Mouse (Mus musculus) thymus, postnatal 25 days (tissue): Measurements from ENCODE around the gene Tsr2.

ENCODE experiments used
- DNase-seq: peaks from one replicate; pipeline ENCODE4 v3.0.0; 2022

Tsr2 gene

GRCm38 (mm10) chrX:151096171-151097058, at the start of gene Tsr2:
Gene Tsr2, minus strand, starts transcription at chrX:151096543.
- DNase-seq, result peak; percentile 69

GRCm38 (mm10) chrX:151132785-151133184, 36.4 kb upstream of the Tsr2 start:
- no peak for DNase-seq

- DNase-seq, result no peak
Measured at GRCm38 (mm10) chrX:151130493-151130892, 34.1 kb upstream of the Tsr2 start.

GRCm38 (mm10) chrX:151123933-151124332, 27.6 kb upstream of the Tsr2 start:
- no peak for DNase-seq

- DNase-seq, result no peak
Measured at GRCm38 (mm10) chrX:151117432-151117831, 21.1 kb upstream of the Tsr2 start.

- DNase-seq, result peak; percentile 18
Measured at GRCm38 (mm10) chrX:151116795-151117194, 20.5 kb upstream of the Tsr2 start.

GRCm38 (mm10) chrX:151107301-151108067, 11.1 kb upstream of the Tsr2 start:
- DNase-seq, result no peak

- no peak for DNase-seq
Measured at GRCm38 (mm10) chrX:151087418-151087817, 8.9 kb downstream of the Tsr2 start.

GRCm38 (mm10) chrX:151085599-151085998, 10.7 kb downstream of the Tsr2 start:
- DNase-seq, result no peak

- no peak for DNase-seq
Measured at GRCm38 (mm10) chrX:151076941-151077485, 19.3 kb downstream of the Tsr2 start.

GRCm38 (mm10) chrX:151076007-151076406, 20.3 kb downstream of the Tsr2 start:
- DNase-seq, result no peak

GRCm38 (mm10) chrX:151067876-151068275, 28.5 kb downstream of the Tsr2 start:
- DNase-seq, result no peak

- DNase-seq, result no peak
Measured at GRCm38 (mm10) chrX:151066071-151066666, 30.2 kb downstream of the Tsr2 start.

- DNase-seq, result no peak
Measured at GRCm38 (mm10) chrX:151061615-151062299, 34.6 kb downstream of the Tsr2 start.

- no peak for DNase-seq
Measured at GRCm38 (mm10) chrX:151059346-151059745, 37.0 kb downstream of the Tsr2 start.

GRCm38 (mm10) chrX:151055559-151055958, 40.8 kb downstream of the Tsr2 start:
- no peak for DNase-seq

- no peak for DNase-seq
Measured at GRCm38 (mm10) chrX:151054489-151054888, 41.9 kb downstream of the Tsr2 start.

GRCm38 (mm10) chrX:151050337-151050736, 46.0 kb downstream of the Tsr2 start:
- no peak for DNase-seq

GRCm38 (mm10) chrX:151049661-151050215, 46.6 kb downstream of the Tsr2 start:
- DNase-seq, result no peak

GRCm38 (mm10) chrX:151047431-151048058, 48.8 kb downstream of the Tsr2 start:
- DNase-seq, result no peak

GRCm38 (mm10) chrX:151046777-151047430, 49.4 kb downstream of the Tsr2 start:
- DNase-seq, result peak; percentile 48
